Mouse (Mus musculus) MN1 (cell line): ENCODE measurements at regions not wholly inside any gene's neighbourhood (a gene's known extent, or its start where the extent isn't known, plus 50 kb on each side); places are given as distances from the start of the nearest gene placed in this dataset.

ENCODE experiments used
- DNase-seq: peaks from one replicate; pipeline ENCODE4 v3.0.0-alpha.2; 2016; ENCODE audit warnings: low spot score

GRCm38 (mm10) chr6:82860485-82860884 is 79.1 kb downstream of the Sema4f start:
- DNase-seq, result no peak

GRCm38 (mm10) chr6:82856218-82856617 is 82.0 kb upstream of the Hk2 start:
- DNase-seq, result no peak

- DNase-seq, result no peak
Observed at GRCm38 (mm10) chr6:82855401-82855800, 81.1 kb upstream of the Hk2 start.

- DNase-seq, result no peak
Observed at GRCm38 (mm10) chr6:82854780-82855179, 80.5 kb upstream of the Hk2 start.

GRCm38 (mm10) chr6:82854338-82854737 is 80.1 kb upstream of the Hk2 start:
- DNase-seq, result peak; percentile 52

- DNase-seq, result no peak
Observed at GRCm38 (mm10) chr6:82853076-82853475, 78.8 kb upstream of the Hk2 start.

GRCm38 (mm10) chr6:82850556-82850955 is 76.3 kb upstream of the Hk2 start:
- no peak for DNase-seq

- no peak for DNase-seq
Observed at GRCm38 (mm10) chr6:82847598-82847997, 73.3 kb upstream of the Hk2 start.

GRCm38 (mm10) chr6:82846587-82847150 is 72.4 kb upstream of the Hk2 start:
- no peak for DNase-seq

GRCm38 (mm10) chr6:82844432-82844831 is 70.2 kb upstream of the Hk2 start:
- no peak for DNase-seq

- DNase-seq, result no peak
Observed at GRCm38 (mm10) chr6:82843881-82844280, 69.6 kb upstream of the Hk2 start.

GRCm38 (mm10) chr6:82837246-82837645 is 63.0 kb upstream of the Hk2 start:
- DNase-seq, result no peak

- no peak for DNase-seq
Observed at GRCm38 (mm10) chr6:82835222-82836064, 61.2 kb upstream of the Hk2 start.

- DNase-seq, result no peak
Observed at GRCm38 (mm10) chr6:82833867-82834266, 59.6 kb upstream of the Hk2 start.

GRCm38 (mm10) chr6:82831211-82831610 is 57.0 kb upstream of the Hk2 start:
- DNase-seq, result no peak

- DNase-seq, result no peak
Observed at GRCm38 (mm10) chr6:82824684-82825083, 50.4 kb upstream of the Hk2 start.

- DNase-seq, result no peak
Observed at GRCm38 (mm10) chr6:82824240-82824639, 50.0 kb upstream of the Hk2 start.
